Mouse (Mus musculus): ENCODE measurements around the gene Ttc24. TPM values are rescaled to one million over a fixed set of nuclear protein-coding genes. Genes with fewer than 3 reads are reported as not detected.

Gene Ttc24
- polyA plus RNA-seq, 3 experiments from 2014 or later, result not detected

Other genes with a start within 250 kb of the Ttc24 start
- gene Sh2d2a, start 231.5 kb downstream of the Ttc24 start, polyA plus RNA-seq (2017; shearing (Covaris generic)), result 100 to 1,000 TPM; 231 to 280 (median 232) TPM
- gene Prcc, start 192.7 kb downstream of the Ttc24 start, polyA plus RNA-seq (2017; shearing (Covaris generic)), result 1 to 10 TPM; 3.8 to 5.3 (median 4.2) TPM
- 10 to 100 TPM; 39.0 to 54.0 (median 41.4) TPM for gene Hdgf, start 172.0 kb downstream of the Ttc24 start, polyA plus RNA-seq (2017; shearing (Covaris generic))
- 100 to 1,000 TPM; 138 to 191 (median 188) TPM for gene Mrpl24, start 158.8 kb downstream of the Ttc24 start, polyA plus RNA-seq (2017; shearing (Covaris generic))
- 10 to 100 TPM; 14.2 to 17.9 (median 16.4) TPM for gene Isg20l2, start 148.0 kb downstream of the Ttc24 start, polyA plus RNA-seq (2017; shearing (Covaris generic))
- gene Rrnad1, start 147.6 kb downstream of the Ttc24 start, polyA plus RNA-seq (2017; shearing (Covaris generic)), result 10 to 100 TPM; 19.5 to 30.1 (median 28.6) TPM
- gene Crabp2, start 129.6 kb downstream of the Ttc24 start, polyA plus RNA-seq (2017; shearing (Covaris generic)), result not detected
- gene Nes, start 107.2 kb downstream of the Ttc24 start, polyA plus RNA-seq (2017; shearing (Covaris generic)), result not detected
- not detected for gene Bcan, start 78.1 kb downstream of the Ttc24 start, polyA plus RNA-seq (2017; shearing (Covaris generic))
- not detected for gene Hapln2, start 50.7 kb downstream of the Ttc24 start, polyA plus RNA-seq (2017; shearing (Covaris generic))
- gene Gpatch4, start 35.2 kb downstream of the Ttc24 start, polyA plus RNA-seq (2017; shearing (Covaris generic)), result 10 to 100 TPM; 20.8 to 37.5 (median 36.6) TPM
- gene Naxe, start 19.8 kb downstream of the Ttc24 start, polyA plus RNA-seq (2017; shearing (Covaris generic)), result 10 to 100 TPM; 68.3 to 75.7 (median 70.3) TPM
- 1 to 10 TPM in 1 of 3 experiments, under 1 TPM in 2; 0.59 to 3.5 (median 0.82) TPM for gene Iqgap3, start 3.7 kb upstream of the Ttc24 start, polyA plus RNA-seq (2017; shearing (Covaris generic))
- gene Mef2d, start 64.1 kb upstream of the Ttc24 start, polyA plus RNA-seq (2017; shearing (Covaris generic)), result 10 to 100 TPM; 16.6 to 32.0 (median 27.7) TPM
- gene Rhbg, start 176.4 kb upstream of the Ttc24 start, polyA plus RNA-seq (2017; shearing (Covaris generic)), result not detected
- not detected for gene Gm38392, start 208.9 kb upstream of the Ttc24 start, polyA plus RNA-seq (2017; shearing (Covaris generic))
- 1 to 10 TPM; 2.3 to 6.2 (median 3.6) TPM for gene Tsacc, start 218.7 kb upstream of the Ttc24 start, polyA plus RNA-seq (2017; shearing (Covaris generic))
- gene Cct3, start 218.8 kb upstream of the Ttc24 start, polyA plus RNA-seq (2017; shearing (Covaris generic)), result 100 to 1,000 TPM; 157 to 218 (median 188) TPM
- 100 to 1,000 TPM; 335 to 443 (median 344) TPM for gene Glmp, start 246.7 kb upstream of the Ttc24 start, polyA plus RNA-seq (2017; shearing (Covaris generic))

Data from inflammation-experienced regulatory T-cells, adult 6 months (primary cell).